Mouse (Mus musculus) gastrocnemius, adult 2 months (tissue): ENCODE data around the gene Gm19935. TPM values are rescaled to one million over a fixed set of nuclear protein-coding genes. Genes with fewer than 3 reads are reported as not detected.
A peak's percentile ranks its signal among the peaks of the same experiment; 100 is the strongest.

Experiments used
- DNase-seq: peaks from one replicate; pipeline ENCODE4 v3.0.0; 2022
- H3K27ac ChIP-seq: fragments of 200-600 bp; 2 replicates; pipeline ENCODE4 v1.8.1; 2022; ENCODE audit warnings: mild to moderate bottlenecking
- H3K4me3 ChIP-seq: fragments of 200-600 bp; 2 replicates; pipeline ENCODE4 v1.8.1; 2022; ENCODE audit warnings: mild to moderate bottlenecking, moderate library complexity
- CTCF ChIP-seq: fragments of 200-600 bp; IDR thresholded peaks from 2 replicates; pipeline ENCODE4 v1.8.1; 2022; ENCODE audit warnings: antibody characterized with exemption, mild to moderate bottlenecking, moderate library complexity
- intact Hi-C: fragments of 180-260 bp; cut with DNase I; formaldehyde crosslinking; loops from one replicate; pipeline ENCODE4 v1.15.1; 2025
- long read RNA-seq, 2 experiments: library from polyadenylated mRNA; stranded (forward); transcript quantifications; one replicate each; pipeline ENCODE4 v2.0.0; 2021
- total RNA-seq, 2 experiments: library from RNA; stranded (reverse); gene quantifications; 2 replicates each; pipeline ENCODE4 v1.2.3; 2021

Gm19935 gene
- not detected for total RNA-seq
- long read RNA-seq, experiment 1, result 0 reads
- long read RNA-seq, experiment 2, result 0 reads

- no peak for DNase-seq
- TF ChIP-seq CTCF, result no peak
- no peak within 1 kb of the TSS; the same call in 1 of the 2 replicates for H3K27ac ChIP-seq
- intact Hi-C loops, result no loop called here
- H3K4me3 ChIP-seq, result no peak within 1 kb of the TSS; the same call in 1 of the 2 replicates
Observed at GRCm38 (mm10) chr8:90817293-90817692, at the start of gene Gm19935. Gm19935 (minus strand) TSS chr8:90817393.

GRCm38 (mm10) chr8:90862038-90862437 lies 44.8 kb upstream of the Gm19935 start:
- peak; percentile 82 for DNase-seq
- H3K27ac ChIP-seq, result peak overlapping the region; percentile 68
- no peak overlapping the region for H3K4me3 ChIP-seq
- intact Hi-C loops, result no loop called here
- TF ChIP-seq CTCF, result no peak

GRCm38 (mm10) chr8:90861266-90861944 lies 44.2 kb upstream of the Gm19935 start:
- no peak overlapping the region for H3K4me3 ChIP-seq
- intact Hi-C loops, result no loop called here
- DNase-seq, result peak; percentile 58
- H3K27ac ChIP-seq, result peak overlapping the region; percentile 68
- TF ChIP-seq CTCF, result no peak

GRCm38 (mm10) chr8:90858071-90858470 lies 40.9 kb upstream of the Gm19935 start:
- H3K27ac ChIP-seq, result no peak overlapping the region
- no peak overlapping the region for H3K4me3 ChIP-seq
- DNase-seq, result no peak
- no peak for TF ChIP-seq CTCF
- intact Hi-C loops, result no loop called here

GRCm38 (mm10) chr8:90856952-90857351 lies 39.8 kb upstream of the Gm19935 start:
- intact Hi-C loops, result no loop called here
- Histone ChIP-seq H3K27ac (no peak overlapping the region), H3K4me3 (no peak overlapping the region)
- TF ChIP-seq CTCF, result no peak
- no peak for DNase-seq

- H3K4me3 ChIP-seq, result no peak overlapping the region
- no peak overlapping the region for H3K27ac ChIP-seq
- TF ChIP-seq CTCF, result no peak
- DNase-seq, result no peak
- intact Hi-C loops, result no loop called here
Observed at GRCm38 (mm10) chr8:90856171-90856570, 39.0 kb upstream of the Gm19935 start.

- intact Hi-C loops, result no loop called here
- Histone ChIP-seq H3K4me3 (peak overlapping the region; percentile 1; the same call in 1 of the 2 replicates), H3K27ac (peak overlapping the region; percentile 48)
- DNase-seq, result peak; percentile 49
- no peak for TF ChIP-seq CTCF
Observed at GRCm38 (mm10) chr8:90854671-90855161, 37.5 kb upstream of the Gm19935 start.

- intact Hi-C loops, result no loop called here
- Histone ChIP-seq H3K27ac (peak overlapping the region; percentile 48), H3K4me3 (peak overlapping the region; percentile 1; the same call in 1 of the 2 replicates)
- TF ChIP-seq CTCF, result no peak
- no peak for DNase-seq
Observed at GRCm38 (mm10) chr8:90853971-90854670, 36.9 kb upstream of the Gm19935 start.

GRCm38 (mm10) chr8:90851544-90851943 lies 34.4 kb upstream of the Gm19935 start:
- intact Hi-C loops, result no loop called here
- TF ChIP-seq CTCF, result no peak
- H3K4me3 ChIP-seq, result no peak overlapping the region
- DNase-seq, result no peak
- no peak overlapping the region for H3K27ac ChIP-seq

- H3K27ac ChIP-seq, result no peak overlapping the region
- no peak for DNase-seq
- no peak overlapping the region for H3K4me3 ChIP-seq
- intact Hi-C loops, result no loop called here
- TF ChIP-seq CTCF, result no peak
Observed at GRCm38 (mm10) chr8:90849462-90850050, 32.4 kb upstream of the Gm19935 start.

- intact Hi-C loops, result loop anchor here (1.0 kb wide), 1 partner anchor 21 kb away; no protein-coding TSS in a partner anchor
- no peak for TF ChIP-seq CTCF
- peak overlapping the region; percentile 49 for H3K27ac ChIP-seq
- no peak overlapping the region for H3K4me3 ChIP-seq
- peak; percentile 72 for DNase-seq
Observed at GRCm38 (mm10) chr8:90847980-90848379, 30.8 kb upstream of the Gm19935 start.

GRCm38 (mm10) chr8:90844179-90844967 lies 27.2 kb upstream of the Gm19935 start:
- intact Hi-C loops, result no loop called here
- no peak for DNase-seq
- TF ChIP-seq CTCF, result no peak
- H3K4me3 ChIP-seq, result no peak overlapping the region
- no peak overlapping the region for H3K27ac ChIP-seq
